Mouse (Mus musculus): Measurements from ENCODE around the gene Gm42791. TPM values are rescaled to one million over a fixed set of nuclear protein-coding genes. Genes with fewer than 3 reads are reported as not detected.

The Gm42791 gene
- polyA plus RNA-seq, 1 experiment = 8.4 TPM

DNA sequence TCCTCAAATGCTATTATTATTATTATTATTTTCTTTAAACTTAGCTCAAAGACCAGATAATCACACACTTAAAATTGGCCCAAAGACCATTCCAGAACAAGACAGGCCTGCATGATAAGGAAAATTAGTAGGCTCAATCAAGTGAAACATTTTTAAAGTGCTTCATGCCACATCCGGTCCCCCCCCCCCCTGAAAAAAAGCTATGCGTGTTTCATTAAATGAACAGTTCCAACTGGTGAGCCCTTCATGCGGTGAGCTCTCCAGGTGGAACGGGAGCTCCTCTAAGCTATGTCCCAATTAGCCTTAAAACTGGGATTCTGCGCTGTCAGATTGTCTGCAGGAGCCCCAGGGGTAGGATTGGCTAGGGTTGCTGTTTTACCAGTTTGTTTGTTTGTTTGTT is 21.3 kb upstream of the Gm42791 start:
- TF ChIP-seq POLR2A (IDR thresholded peaks at IDR 0.05; ENCODE audit: borderline replicate concordance, control insufficient read depth, low read depth, low read length) = no peak
- no peak for TF ChIP-seq CTCF (IDR thresholded peaks at IDR 0.05; ENCODE audit: control insufficient read depth, insufficient read depth, low read length)
- Histone ChIP-seq H3K27ac (ENCODE audit: control insufficient read depth, insufficient read depth, low read depth, low read length, poor library complexity) (peak overlapping the region; percentile 13; the same call in 1 of the 2 replicates), H3K4me3 (replicated peaks; ENCODE audit: control insufficient read depth, low read depth, low read length) (no peak overlapping the region), H3K4me1 (ENCODE audit: control insufficient read depth, insufficient read depth, low read length) (peaks cover 5% of the 10 kb centered on the region)
- WGBS = 44% methylated on average over 5 of the region's 5 CpGs

DNA sequence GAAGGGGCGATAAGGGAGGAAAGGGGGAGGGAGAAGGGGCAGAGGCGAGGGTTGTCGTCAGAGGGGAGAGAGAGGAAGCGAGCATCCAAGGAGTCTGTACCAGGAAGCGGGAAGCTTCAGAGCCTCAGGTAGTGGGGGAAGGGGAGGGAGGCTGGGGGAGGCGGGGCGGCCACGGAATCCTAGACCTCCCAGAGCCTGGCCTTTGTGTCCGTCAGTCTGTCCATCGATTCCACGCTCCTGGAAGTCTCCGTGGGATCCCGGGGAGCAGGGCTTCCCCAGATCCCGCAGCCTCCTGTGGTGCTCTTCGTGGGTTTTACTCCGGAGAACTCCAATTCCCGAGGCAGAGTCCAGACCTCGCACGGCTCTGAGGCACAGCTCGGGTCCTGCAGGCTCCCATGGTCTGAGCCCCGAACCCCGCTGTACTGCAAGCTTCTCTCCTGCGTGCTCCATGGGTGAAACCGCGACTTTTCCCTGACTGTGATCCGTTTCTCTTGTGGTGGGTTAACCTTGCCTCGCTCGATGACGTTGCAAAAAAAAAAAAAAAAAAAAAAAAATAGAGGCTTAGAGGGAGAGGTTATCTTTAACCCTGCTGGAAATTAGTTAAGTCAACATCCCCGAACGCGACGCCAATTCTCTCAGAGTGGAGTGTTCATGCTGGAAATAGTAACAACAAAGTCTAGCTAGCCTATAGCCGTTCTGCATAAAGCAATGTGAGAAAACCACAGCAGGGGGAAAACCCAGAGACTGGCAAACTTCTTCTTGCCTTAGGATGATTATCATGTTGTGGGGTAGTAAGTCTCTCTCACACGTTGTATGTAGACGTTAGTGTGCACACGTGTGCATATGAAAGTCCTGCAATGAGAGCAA is 20.6 kb upstream of the Gm42791 start:
- peak overlapping the region; percentile 86 for H3K27ac ChIP-seq (ENCODE audit: control insufficient read depth, insufficient read depth, low read depth, low read length, poor library complexity)
- TF ChIP-seq CTCF (IDR thresholded peaks at IDR 0.05; ENCODE audit: control insufficient read depth, insufficient read depth, low read length) (no peak), POLR2A (IDR thresholded peaks at IDR 0.05; ENCODE audit: borderline replicate concordance, control insufficient read depth, low read depth, low read length) (no peak)
- WGBS = 2% methylated on average over 37 of the region's 37 CpGs
- peak overlapping the region; percentile 65 for H3K4me3 ChIP-seq (replicated peaks; ENCODE audit: control insufficient read depth, low read depth, low read length)
- H3K4me1 ChIP-seq (ENCODE audit: control insufficient read depth, insufficient read depth, low read length) = peaks cover 4% of the 10 kb centered on the region

DNA sequence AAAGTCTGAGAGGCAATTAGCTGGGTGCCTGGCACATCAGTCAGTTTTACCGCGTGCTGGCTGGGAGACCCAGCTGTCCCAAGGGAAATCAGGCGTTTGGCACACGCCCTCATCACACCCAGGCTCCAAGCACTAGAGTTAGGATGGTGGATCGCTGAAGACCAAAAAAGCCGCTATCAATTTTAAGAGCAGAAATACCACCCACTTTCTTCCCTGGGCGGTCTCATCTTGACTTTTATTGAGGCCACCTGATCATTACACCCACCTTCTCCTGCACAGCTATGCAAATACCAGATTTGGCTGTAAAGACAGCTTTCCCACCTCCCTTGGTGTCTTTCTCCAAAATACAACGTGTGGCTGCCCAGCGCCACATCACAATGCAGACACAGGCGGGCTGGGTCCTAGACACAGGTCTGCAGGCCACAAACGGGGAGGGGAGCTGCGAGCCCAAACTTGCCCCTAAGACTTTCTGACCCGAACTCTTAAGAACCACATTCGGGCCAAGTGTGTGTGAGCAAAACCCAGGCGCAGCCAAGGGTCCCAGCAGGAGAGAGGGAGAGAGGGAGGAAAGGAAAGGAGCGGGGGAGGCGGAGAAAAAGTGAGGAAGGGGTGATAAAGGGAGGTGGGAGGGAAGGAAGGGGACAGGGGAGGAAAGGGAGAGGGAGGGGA is 19.8 kb upstream of the Gm42791 start:
- peak overlapping the region; percentile 64 for H3K27ac ChIP-seq (ENCODE audit: control insufficient read depth, insufficient read depth, low read depth, low read length, poor library complexity)
- peaks cover 4% of the 10 kb centered on the region; the same call in 1 of the 2 replicates for H3K4me1 ChIP-seq (ENCODE audit: control insufficient read depth, insufficient read depth, low read length)
- TF ChIP-seq POLR2A (IDR thresholded peaks at IDR 0.05; ENCODE audit: borderline replicate concordance, control insufficient read depth, low read depth, low read length) = no peak
- TF ChIP-seq CTCF (IDR thresholded peaks at IDR 0.05; ENCODE audit: control insufficient read depth, insufficient read depth, low read length) = no peak
- peak overlapping the region; percentile 65 for H3K4me3 ChIP-seq (replicated peaks; ENCODE audit: control insufficient read depth, low read depth, low read length)
- WGBS = 57% methylated on average over 17 of the region's 17 CpGs

DNA sequence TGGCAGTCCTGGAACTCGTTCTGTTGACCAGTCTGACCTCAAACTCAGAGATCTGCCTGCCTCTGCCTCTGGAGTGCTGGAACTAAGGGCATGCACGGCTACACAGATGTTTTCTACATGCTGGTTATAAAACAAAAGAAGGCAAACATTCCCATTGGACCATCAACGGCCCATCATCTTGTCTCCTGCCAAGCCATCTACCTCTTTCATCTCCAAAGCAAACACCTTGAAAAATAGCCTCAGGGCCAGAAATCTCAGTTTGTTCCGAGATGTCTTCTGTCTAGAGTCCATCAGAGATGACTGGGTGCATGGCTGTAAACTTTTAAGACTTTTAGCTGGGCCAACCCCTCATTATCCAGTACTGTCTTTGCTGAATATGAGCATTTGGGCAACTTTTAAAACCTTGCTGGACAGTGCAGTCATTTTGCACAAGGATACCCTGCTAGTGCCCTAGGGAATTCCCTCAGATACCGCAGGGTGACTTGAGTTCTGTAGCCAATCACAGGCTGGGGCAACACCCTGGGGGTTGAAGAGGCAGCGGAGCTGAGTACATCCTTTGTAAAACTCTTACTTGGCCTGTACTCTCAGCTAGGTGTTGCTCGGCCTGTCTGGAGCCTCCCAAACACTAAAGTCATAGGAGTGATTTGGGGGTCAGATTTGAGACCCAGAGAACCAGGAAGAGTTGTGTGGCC is 19.0 kb upstream of the Gm42791 start:
- peaks cover 4% of the 10 kb centered on the region; the same call in 1 of the 2 replicates for H3K4me1 ChIP-seq (ENCODE audit: control insufficient read depth, insufficient read depth, low read length)
- H3K4me3 ChIP-seq (replicated peaks; ENCODE audit: control insufficient read depth, low read depth, low read length) = peak overlapping the region; percentile 51
- TF ChIP-seq POLR2A (IDR thresholded peaks at IDR 0.05; ENCODE audit: borderline replicate concordance, control insufficient read depth, low read depth, low read length) = no peak
- TF ChIP-seq CTCF (IDR thresholded peaks at IDR 0.05; ENCODE audit: control insufficient read depth, insufficient read depth, low read length) = no peak
- H3K27ac ChIP-seq (ENCODE audit: control insufficient read depth, insufficient read depth, low read depth, low read length, poor library complexity) = peak overlapping the region; percentile 61
- WGBS = 76% methylated on average over 7 of the region's 7 CpGs

DNA sequence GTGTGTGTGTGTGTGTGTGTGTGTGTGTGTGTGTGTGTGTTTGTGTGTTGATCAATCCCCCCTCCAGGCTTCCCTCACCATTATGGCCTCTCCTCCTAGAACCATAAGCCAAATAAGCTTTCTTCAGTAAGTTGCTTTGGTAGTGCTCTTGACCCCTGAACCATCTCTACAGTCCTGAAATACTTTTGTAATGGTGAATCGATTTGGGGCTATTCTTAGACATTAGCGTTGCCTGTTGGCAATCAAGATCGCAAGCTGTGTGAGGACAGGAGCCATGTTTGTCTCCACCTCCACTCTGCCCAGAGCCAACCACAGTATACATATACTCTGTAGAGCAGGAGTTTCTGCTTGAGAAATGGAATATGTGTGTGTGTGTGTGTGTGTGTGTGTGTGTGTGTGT is 14.2 kb upstream of the Gm42791 start:
- no peak overlapping the region for H3K27ac ChIP-seq (ENCODE audit: control insufficient read depth, insufficient read depth, low read depth, low read length, poor library complexity)
- 83% methylated on average over 3 of the region's 3 CpGs for WGBS
- TF ChIP-seq CTCF (IDR thresholded peaks at IDR 0.05; ENCODE audit: control insufficient read depth, insufficient read depth, low read length) (no peak), POLR2A (IDR thresholded peaks at IDR 0.05; ENCODE audit: borderline replicate concordance, control insufficient read depth, low read depth, low read length) (no peak)
- H3K4me3 ChIP-seq (replicated peaks; ENCODE audit: control insufficient read depth, low read depth, low read length) = no peak overlapping the region
- H3K4me1 ChIP-seq (ENCODE audit: control insufficient read depth, insufficient read depth, low read length) = no peaks in the 10 kb centered on the region; the same call in 1 of the 2 replicates

DNA sequence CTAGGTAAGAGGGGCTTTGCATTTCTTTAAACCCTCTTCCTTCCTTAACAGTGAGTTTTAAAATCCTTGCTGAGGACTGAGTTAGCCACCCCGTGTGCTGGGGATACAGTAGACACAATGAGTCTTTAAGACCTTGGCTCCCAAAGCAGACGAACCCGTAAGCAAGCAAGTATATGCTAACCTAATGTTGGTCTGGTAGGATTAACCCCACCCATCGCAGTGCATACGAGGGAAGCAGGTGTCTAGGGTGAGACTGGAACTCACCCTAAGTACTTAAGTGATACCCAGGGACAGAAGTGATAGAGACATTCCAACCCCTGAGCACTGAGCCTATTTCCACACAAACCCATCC is 12.3 kb upstream of the Gm42791 start:
- no peaks in the 10 kb centered on the region for H3K4me1 ChIP-seq (ENCODE audit: control insufficient read depth, insufficient read depth, low read length)
- WGBS = 53% methylated on average over 5 of the region's 5 CpGs
- TF ChIP-seq CTCF (IDR thresholded peaks at IDR 0.05; ENCODE audit: control insufficient read depth, insufficient read depth, low read length) (no peak), POLR2A (IDR thresholded peaks at IDR 0.05; ENCODE audit: borderline replicate concordance, control insufficient read depth, low read depth, low read length) (no peak)
- no peak overlapping the region for H3K27ac ChIP-seq (ENCODE audit: control insufficient read depth, insufficient read depth, low read depth, low read length, poor library complexity)
- H3K4me3 ChIP-seq (replicated peaks; ENCODE audit: control insufficient read depth, low read depth, low read length) = no peak overlapping the region

DNA sequence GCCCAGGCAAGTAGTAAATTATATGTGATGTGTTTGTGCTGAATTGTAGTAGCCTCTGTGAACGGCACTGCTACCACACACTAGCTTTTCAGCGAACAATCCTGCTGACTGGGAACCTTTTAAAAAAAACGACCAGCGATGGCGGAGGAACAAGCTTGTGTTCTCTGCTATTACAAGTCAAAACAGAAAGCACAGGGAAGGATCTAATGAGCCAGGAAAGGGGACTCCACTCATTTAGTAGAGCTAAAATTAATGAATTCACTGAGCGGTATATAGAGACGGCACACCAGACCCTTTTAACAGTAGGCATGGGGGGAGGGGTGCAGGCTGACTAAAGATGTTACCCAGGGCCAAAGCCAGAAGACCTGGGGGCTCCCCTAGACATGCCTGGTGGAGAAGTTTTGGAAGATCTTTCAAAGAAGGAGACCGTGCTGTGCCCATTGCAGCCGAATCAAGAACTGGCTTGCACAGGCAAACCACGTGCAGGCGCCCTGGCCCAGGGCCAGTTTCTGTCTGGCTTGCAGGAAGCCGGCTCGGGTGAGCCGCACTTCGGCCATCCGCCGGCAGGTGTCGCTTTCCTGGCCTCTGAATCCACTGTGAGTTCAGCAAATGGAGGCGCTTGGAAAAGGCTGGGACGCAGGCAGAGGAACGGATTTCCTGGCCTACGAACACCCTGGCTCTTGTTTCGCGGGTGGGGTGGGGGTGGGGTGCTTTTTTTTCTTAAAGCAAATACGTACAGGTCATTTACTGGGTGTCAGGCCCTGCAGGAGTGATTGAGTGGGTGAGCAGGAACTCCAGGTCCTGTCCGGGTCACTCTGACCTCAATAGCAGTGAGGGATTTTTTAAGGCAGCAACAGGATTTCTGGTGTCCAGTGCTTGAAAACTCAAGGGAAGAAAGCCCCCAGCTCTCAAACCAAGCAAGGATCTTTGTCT is 11.7 kb upstream of the Gm42791 start:
- TF ChIP-seq POLR2A (IDR thresholded peaks at IDR 0.05; ENCODE audit: borderline replicate concordance, control insufficient read depth, low read depth, low read length) (peak; percentile 27; the same call in 1 of the 2 replicates), CTCF (IDR thresholded peaks at IDR 0.05; ENCODE audit: control insufficient read depth, insufficient read depth, low read length) (peak; percentile 87)

More for the DNA sequence above, 11.7 kb upstream of the Gm42791 start:
- Histone ChIP-seq H3K4me1 (ENCODE audit: control insufficient read depth, insufficient read depth, low read length) (no peaks in the 10 kb centered on the region), H3K27ac (ENCODE audit: control insufficient read depth, insufficient read depth, low read depth, low read length, poor library complexity) (peak overlapping the region; percentile 2; the same call in 1 of the 2 replicates), H3K4me3 (replicated peaks; ENCODE audit: control insufficient read depth, low read depth, low read length) (no peak overlapping the region)
- 2% methylated on average over 26 of the region's 26 CpGs for WGBS

Measured in bone marrow, adult 2 months (tissue).